Mouse (Mus musculus) G1E (cell line): Measurements from ENCODE around the gene Palm2.

ENCODE experiments used
- CTCF ChIP-seq: IDR thresholded peaks from 2 replicates; pipeline ENCODE4 v1.5.1; 2012; ENCODE audit warnings: low read depth, low read length, inconsistent platforms, mixed read lengths
- TAL1 ChIP-seq: conservative IDR thresholded peaks from 2 replicates; pipeline ENCODE4 v1.6.1; 2012; ENCODE audit warnings: low read depth, low read length, inconsistent platforms, mixed read lengths

DNA sequence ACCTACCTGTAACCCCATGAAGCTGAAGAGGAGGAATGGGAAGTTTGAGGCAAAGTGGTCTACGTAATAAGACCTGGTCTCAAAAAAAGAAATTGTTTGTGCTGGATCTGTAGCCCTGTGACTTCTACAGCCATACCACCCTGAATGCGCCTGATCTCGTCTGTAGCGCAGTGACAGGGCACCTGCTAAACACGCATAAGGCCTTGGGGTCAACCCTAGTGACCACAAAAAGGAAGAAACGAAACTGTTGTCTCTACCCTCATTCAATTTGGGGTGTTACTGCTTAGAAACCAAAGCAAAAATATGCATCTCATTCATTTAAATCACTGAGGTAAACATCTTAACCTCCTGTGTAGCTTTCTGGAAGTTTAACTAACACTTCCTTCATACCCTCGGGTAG lies 270.5 kb downstream of the Palm2 start:
- TF ChIP-seq CTCF (no peak), TAL1 (no peak)
